ENCODE assay signal across 1 mouse cellular context in the genomic region with DNA sequence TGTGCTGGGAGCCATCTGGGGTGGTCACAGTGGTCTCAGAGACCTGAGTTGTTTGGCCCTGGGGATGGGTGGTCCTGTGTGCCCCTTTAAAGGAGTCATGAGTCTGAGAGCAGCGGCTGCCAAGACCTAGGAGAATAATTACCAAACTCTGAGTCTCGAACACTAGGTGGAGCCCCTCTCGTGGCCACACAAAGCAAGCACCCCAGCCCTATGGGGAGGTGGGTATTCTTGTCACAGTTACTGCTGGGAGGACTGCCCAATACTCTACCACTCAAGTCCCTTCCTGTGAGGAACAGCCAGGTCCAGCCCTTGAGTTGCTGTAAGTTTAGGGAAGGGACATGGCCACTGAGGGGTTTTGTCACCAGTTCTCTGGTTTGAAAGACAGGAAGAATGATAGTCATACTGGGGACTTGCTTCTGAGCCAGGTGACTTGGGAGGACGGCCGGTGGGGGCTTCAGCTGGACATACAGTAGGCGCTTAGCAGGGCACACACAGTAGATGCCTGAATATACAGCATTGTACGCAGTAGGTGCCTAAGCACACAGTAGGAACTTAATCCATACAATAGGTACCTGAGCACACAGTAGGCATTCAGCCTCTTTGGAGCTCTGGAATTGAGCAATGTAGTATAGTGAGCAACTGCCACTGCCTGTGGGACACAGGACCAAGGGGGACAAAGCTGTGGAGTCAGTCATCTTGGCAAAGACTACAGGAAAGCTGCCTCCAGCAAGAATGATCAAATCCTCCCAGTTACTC.
TF ChIP-seq lines count a peak whose summit lies in the region.

No protein-coding gene starts in this region.

TF ChIP-seq in CH12.LX, 34 proteins besides CTCF, POLR2A, EP300 and RAD21:
- TF ChIP-seq CHD1 (IDR thresholded peaks at IDR 0.05; ENCODE audit: low read depth, low read length), result no peak
- peak; percentile 79 for TF ChIP-seq SMC3 (IDR thresholded peaks at IDR 0.05; ENCODE audit: low read depth, low read length)
- TF ChIP-seq ZKSCAN1 (IDR thresholded peaks at IDR 0.05; ENCODE audit: borderline replicate concordance, low read depth, low read length), result peak; percentile 71
